Mouse (Mus musculus) forebrain, embryonic 13.5 days (tissue): ENCODE measurements around the gene Acbd5. TPM values are rescaled to one million over a fixed set of nuclear protein-coding genes. Genes with fewer than 3 reads are reported as not detected.
"Not testable (repeated sequence)": the region's sequence is repeated elsewhere in the genome, so short reads cannot be mapped to it uniquely, and the experiment has no call there.

Experiments
- ATAC-seq: fragments of 200-750 bp; cut with Nextera tagmentation; 2 replicates; pipeline ENCODE4 v1.8.0; 2017
- H3K27ac ChIP-seq: fragments of 300-500 bp; sonication (generic); 2 replicates; pipeline ENCODE4 v1.5.1; 2015; ENCODE audit warnings: inconsistent platforms, mild to moderate bottlenecking, moderate library complexity
- H3K27me3 ChIP-seq: fragments of 300-500 bp; sonication (generic); 2 replicates; pipeline ENCODE4 v1.6.1; 2015; ENCODE audit warnings: mild to moderate bottlenecking, inconsistent platforms
- H3K36me3 ChIP-seq: fragments of 300-500 bp; sonication (generic); 2 replicates; pipeline ENCODE4 v1.6.1; 2015; ENCODE audit warnings: mild to moderate bottlenecking, inconsistent platforms; ENCODE audit not compliant: poor library complexity, severe bottlenecking
- H3K4me1 ChIP-seq: fragments of 300-500 bp; sonication (generic); 2 replicates; pipeline ENCODE4 v1.6.1; 2015; ENCODE audit warnings: inconsistent platforms
- H3K4me2 ChIP-seq: fragments of 300-500 bp; sonication (generic); 2 replicates; pipeline ENCODE4 v1.6.1; 2015; ENCODE audit warnings: inconsistent platforms, mild to moderate bottlenecking, moderate library complexity
- H3K4me3 ChIP-seq: fragments of 300-500 bp; sonication (generic); 2 replicates; pipeline ENCODE4 v1.5.1; 2015; ENCODE audit warnings: mild to moderate bottlenecking, inconsistent platforms
- H3K9ac ChIP-seq: fragments of 300-500 bp; sonication (generic); 2 replicates; pipeline ENCODE4 v1.6.1; 2015; ENCODE audit warnings: mild to moderate bottlenecking, inconsistent platforms
- H3K9me3 ChIP-seq: fragments of 300-500 bp; sonication (generic); replicated peaks from 2 replicates; pipeline ENCODE4 v1.6.1; 2016; ENCODE audit warnings: inconsistent platforms
- WGBS: fragments of 180-500 bp; shearing (Covaris S2); methylation state at CpG from one replicate; pipeline ENCODE4 v1.1.7; 2015; 5-methylcytosine and 5-hydroxymethylcytosine counted together
- polyA plus RNA-seq: library from polyadenylated mRNA; unstranded; fragments of >200 nt; fragmentation: Nextera tagmentation; extraction: Ambion mirVana; gene quantifications from 2 replicates; pipeline ENCODE4 v1.2.1, GENCODE M21; 2015

The Acbd5 gene
- polyA plus RNA-seq, 1 experiment from 2014 or later, result 65.7 TPM

DNA sequence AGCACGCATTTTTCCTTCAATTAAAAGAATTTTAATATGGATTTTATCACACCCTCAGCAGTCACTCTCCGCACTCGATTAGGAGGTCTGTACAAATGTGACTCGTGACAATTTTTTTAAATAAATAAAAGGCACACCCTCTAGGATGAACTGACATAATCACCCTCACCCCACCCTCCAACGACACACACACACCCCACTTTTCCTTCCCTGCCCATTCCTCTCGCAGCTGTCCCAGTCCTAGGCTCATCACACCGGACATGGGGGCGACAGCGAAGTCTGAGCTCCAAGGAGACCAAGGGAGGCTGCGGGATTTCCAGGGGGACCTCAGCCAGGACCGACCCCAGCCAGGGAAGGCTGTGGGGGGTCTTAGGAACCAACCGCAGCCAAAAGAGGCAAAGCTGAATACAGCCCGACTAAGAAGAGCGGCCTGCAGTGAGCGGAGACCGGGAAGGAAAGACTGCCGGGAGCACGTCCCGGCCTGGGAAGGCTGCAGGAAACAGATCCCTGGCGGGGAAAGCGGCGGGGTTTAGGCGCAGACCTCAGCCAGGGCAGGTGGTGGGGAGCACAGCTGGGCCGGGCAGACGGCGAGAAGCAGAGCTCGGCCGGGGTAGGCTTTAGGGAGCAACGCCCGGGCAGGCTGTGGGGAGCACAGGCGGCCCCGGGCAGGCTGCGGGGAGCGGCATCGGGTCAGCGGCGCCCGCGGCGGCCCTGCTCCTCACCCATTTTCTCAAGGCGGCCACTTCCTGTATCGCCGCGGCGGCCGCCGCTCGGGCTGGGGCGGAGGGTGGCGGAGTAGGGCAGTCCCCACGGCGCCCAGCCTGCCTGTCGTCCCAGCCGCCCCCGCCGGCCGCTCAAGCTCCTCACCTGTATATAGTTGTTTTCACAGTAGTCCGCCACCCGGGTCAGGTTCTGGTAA, 28.6 kb upstream of the Acbd5 start:
- peak overlapping the region; percentile 86 for H3K4me2 ChIP-seq
- H3K27ac ChIP-seq, result peak overlapping the region; percentile 96
- WGBS, result under 1% methylated on average over 57 of the region's 59 CpGs
- peak; percentile 88 for ATAC-seq
- H3K4me3 ChIP-seq, result peak overlapping the region; percentile 95
- H3K9me3 ChIP-seq, result no peaks in the 10 kb centered on the region
- peak overlapping the region; percentile 98 for H3K9ac ChIP-seq
- H3K27me3 ChIP-seq, result no peaks in the 10 kb centered on the region
- H3K36me3 ChIP-seq, result no peaks in the 10 kb centered on the region
- H3K4me1 ChIP-seq, result peaks cover 25% of the 10 kb centered on the region

DNA sequence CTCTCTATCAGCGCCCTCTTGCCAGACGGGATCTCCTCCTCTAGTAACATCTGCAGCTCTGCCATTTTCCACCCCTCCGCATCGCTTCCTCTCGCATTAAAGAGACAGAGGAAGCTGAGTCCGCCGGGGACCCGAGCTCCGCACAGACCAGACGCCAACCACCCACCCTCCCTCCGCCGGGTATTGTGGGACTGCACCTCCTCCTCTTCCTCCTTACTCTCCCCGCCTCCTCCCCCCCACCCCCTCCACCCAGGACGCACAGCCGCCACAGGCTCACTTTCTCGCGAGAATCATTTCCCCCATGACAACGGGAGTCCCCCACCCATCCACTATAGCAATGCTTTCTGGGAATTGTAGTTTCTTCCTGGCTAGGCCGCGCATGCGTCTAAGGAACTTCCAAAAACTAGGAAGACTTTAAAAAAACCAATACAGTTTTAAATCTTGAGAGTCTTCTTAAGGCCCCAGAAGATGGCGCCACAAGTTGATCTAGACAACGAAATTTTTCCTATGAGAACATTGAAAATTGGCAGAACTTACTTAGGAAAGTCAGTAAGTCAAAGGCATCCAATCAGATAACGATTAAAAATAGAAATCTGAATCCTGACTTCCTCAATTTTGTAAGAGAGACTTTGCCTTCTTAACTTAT, 27.8 kb upstream of the Acbd5 start, which contains the start of gene Abi1:
Abi1 (minus strand) TSS at position 241 of the 646 bp plus-strand sequence.
- no peaks in the 10 kb centered on the region for H3K36me3 ChIP-seq
- peak within 1 kb of the TSS; percentile 95 for H3K4me3 ChIP-seq
- H3K4me2 ChIP-seq, result peak within 1 kb of the TSS; percentile 86
- peak within 1 kb of the TSS; percentile 96 for H3K27ac ChIP-seq
- 3% methylated on average over 24 of the region's 24 CpGs for WGBS
- peak within 1 kb of the TSS; percentile 98 for H3K9ac ChIP-seq
- H3K27me3 ChIP-seq, result no peaks in the 10 kb centered on the region
- peak; percentile 96 for ATAC-seq
- peaks cover 25% of the 10 kb centered on the region for H3K4me1 ChIP-seq
- no peaks in the 10 kb centered on the region for H3K9me3 ChIP-seq

DNA sequence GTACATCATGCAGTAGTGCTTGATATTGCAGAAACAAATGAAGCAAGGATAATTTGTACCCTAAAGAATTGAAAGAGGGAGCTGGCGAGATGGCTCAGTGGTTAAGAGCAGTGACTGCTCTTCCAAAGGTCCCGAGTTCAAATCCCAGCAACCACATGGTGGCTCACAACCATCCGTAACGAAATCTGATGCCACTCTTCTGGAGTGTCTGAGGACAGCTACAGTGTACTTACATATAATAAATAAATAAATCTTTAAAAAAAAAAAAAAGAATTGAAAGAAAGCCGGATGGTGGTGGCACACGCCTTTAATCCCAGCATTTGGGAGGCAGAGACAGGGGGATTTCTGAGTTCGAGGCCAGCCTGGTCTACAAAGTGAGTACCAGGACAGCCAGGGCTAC, 27.3 kb upstream of the Acbd5 start:
- H3K4me1 ChIP-seq, result peaks cover 25% of the 10 kb centered on the region
- H3K27ac ChIP-seq, H3K9ac ChIP-seq, H3K27me3 ChIP-seq, ATAC-seq, H3K36me3 ChIP-seq, H3K4me3 ChIP-seq, H3K4me2 ChIP-seq, H3K9me3 ChIP-seq: not testable (repeated sequence)
- WGBS, result 88% methylated on average over 7 of the region's 7 CpGs

GRCm38 (mm10) chr2:23041457-23041856, 26.5 kb upstream of the Acbd5 start:
- H3K27me3 ChIP-seq, result no peaks in the 10 kb centered on the region
- H3K4me3 ChIP-seq, result no peak overlapping the region
- H3K9ac ChIP-seq, result no peak overlapping the region
- no peak overlapping the region for H3K4me2 ChIP-seq
- no peaks in the 10 kb centered on the region for H3K36me3 ChIP-seq
- no peak for ATAC-seq
- H3K9me3 ChIP-seq, result no peaks in the 10 kb centered on the region
- WGBS, result 82% methylated on average over 4 of the region's 4 CpGs
- H3K27ac ChIP-seq, result no peak overlapping the region
- H3K4me1 ChIP-seq, result peaks cover 24% of the 10 kb centered on the region

DNA sequence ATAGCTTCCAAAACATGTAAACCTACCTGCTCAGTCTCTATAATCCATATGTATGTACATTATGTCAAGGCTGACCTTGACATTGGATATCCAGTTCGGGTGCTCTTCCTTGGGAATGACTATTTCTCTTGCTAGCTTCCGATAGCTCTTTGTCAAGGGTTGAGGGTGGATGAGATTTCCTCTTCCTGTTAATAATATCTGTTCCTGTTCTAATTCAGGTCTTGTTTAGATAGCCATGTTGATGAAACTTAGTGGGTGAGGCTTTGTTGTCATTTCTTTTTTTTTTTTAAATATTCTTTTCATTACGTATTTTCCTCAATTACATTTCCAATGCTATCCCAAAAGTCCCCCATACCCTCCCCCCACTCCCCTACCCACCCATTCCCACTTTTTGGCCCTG, 25.8 kb upstream of the Acbd5 start:
- 93% methylated on average over 3 of the region's 3 CpGs for WGBS
- Histone ChIP-seq H3K4me2 (no peak overlapping the region), H3K36me3 (no peaks in the 10 kb centered on the region), H3K27me3 (no peaks in the 10 kb centered on the region), H3K4me3 (no peak overlapping the region), H3K9ac (no peak overlapping the region), H3K4me1 (peaks cover 17% of the 10 kb centered on the region), H3K9me3 (no peaks in the 10 kb centered on the region), H3K27ac (no peak overlapping the region)
- ATAC-seq, result no peak

GRCm38 (mm10) chr2:23045703-23046102, 22.3 kb upstream of the Acbd5 start:
- 55% methylated on average over 1 of the region's 1 CpGs for WGBS

DNA sequence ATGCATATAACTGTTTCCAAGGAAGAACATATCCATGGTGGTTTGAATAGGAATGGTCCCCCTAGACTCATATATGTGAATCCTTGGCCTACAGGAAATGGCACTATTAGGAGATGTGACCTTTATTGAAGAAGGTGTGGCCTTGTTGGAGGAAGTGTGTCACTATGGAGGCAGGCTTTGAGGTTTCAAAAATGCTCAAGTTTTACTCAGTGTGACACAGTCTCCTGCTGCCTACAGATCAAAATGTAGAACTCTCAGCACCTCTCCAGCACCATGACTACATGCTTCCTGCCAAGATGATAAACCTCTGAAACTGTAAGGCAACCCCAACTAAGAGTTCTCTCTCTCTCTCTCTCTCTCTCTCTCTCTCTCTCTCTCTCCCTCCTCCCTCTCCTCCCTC, 20.0 kb upstream of the Acbd5 start:
- no peak for ATAC-seq
- Histone ChIP-seq H3K4me2 (no peak overlapping the region), H3K27me3 (no peaks in the 10 kb centered on the region), H3K27ac (no peak overlapping the region), H3K9ac (no peak overlapping the region), H3K4me3 (no peak overlapping the region), H3K4me1 (no peaks in the 10 kb centered on the region), H3K9me3 (no peaks in the 10 kb centered on the region), H3K36me3 (no peaks in the 10 kb centered on the region)

More at GRCm38 (mm10) chr2:23045703-23046102, 22.3 kb upstream of the Acbd5 start:
- no peak overlapping the region for H3K27ac ChIP-seq
- no peaks in the 10 kb centered on the region for H3K27me3 ChIP-seq
- H3K4me3 ChIP-seq, result no peak overlapping the region
- no peaks in the 10 kb centered on the region for H3K36me3 ChIP-seq
- H3K9ac ChIP-seq, result no peak overlapping the region
- H3K4me1 ChIP-seq, result no peaks in the 10 kb centered on the region
- H3K9me3 ChIP-seq, result no peaks in the 10 kb centered on the region
- ATAC-seq, result no peak
- H3K4me2 ChIP-seq, result no peak overlapping the region

DNA sequence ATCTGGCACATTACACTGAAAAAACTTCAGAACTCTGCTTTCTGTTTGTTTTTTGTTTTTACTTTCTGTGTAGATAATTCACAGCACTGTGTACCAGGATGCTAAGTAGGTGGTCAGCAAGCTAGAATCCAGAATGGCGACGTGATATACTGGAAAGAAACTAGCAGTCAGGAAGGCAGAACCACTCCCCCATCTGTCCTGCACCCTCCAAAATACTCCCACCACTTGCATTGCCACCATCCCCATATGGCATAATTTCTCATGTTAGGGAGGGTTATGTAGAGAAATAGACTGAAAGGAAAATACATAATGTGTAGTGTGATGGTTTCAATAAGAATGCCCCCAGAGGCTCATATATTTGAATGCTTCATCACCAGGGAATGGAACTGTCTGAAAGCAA, 16.1 kb upstream of the Acbd5 start:
- ATAC-seq, result no peak
- no peak overlapping the region for H3K4me3 ChIP-seq
- H3K27me3 ChIP-seq, result no peaks in the 10 kb centered on the region
- no peak overlapping the region for H3K9ac ChIP-seq
- no peaks in the 10 kb centered on the region for H3K4me1 ChIP-seq
- H3K36me3 ChIP-seq, result no peaks in the 10 kb centered on the region
- H3K9me3 ChIP-seq, result no peaks in the 10 kb centered on the region
- whole genome bisulfite sequencing, result 85% methylated on average over 2 of the region's 2 CpGs
- no peak overlapping the region for H3K27ac ChIP-seq
- H3K4me2 ChIP-seq, result no peak overlapping the region

- no peak overlapping the region for H3K4me2 ChIP-seq
- H3K36me3 ChIP-seq, result no peaks in the 10 kb centered on the region
- no peaks in the 10 kb centered on the region for H3K9me3 ChIP-seq
- no peak for ATAC-seq
- H3K27me3 ChIP-seq, result no peaks in the 10 kb centered on the region
- no peaks in the 10 kb centered on the region for H3K4me1 ChIP-seq
- H3K27ac ChIP-seq, result no peak overlapping the region
- no peak overlapping the region for H3K9ac ChIP-seq
- 78% methylated on average over 6 of the region's 6 CpGs for WGBS
- H3K4me3 ChIP-seq, result no peak overlapping the region
Observed at GRCm38 (mm10) chr2:23052523-23052922, 15.4 kb upstream of the Acbd5 start.

DNA sequence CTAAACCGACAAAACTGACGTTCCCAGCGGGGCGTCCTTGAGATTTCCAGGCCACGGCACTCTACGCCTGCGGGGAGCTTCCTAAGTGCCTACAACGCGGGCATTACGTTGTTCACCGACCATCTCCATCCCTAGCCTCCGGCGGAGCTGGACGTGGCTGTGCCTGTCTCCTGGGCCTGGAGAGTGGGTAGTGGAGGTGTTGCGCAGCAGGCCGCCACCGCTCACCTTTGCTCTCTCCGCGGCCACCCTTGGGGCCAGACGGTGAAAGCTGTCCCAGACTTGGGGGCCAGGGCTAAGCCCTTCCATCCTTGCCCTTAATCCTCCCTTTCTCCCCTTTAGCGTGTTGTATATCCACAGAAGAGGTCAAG, 387 bp downstream of the Acbd5 start:
- Histone ChIP-seq H3K9ac (peak overlapping the region; percentile 73), H3K4me3 (peak overlapping the region; percentile 72), H3K36me3 (peaks cover 4% of the 10 kb centered on the region), H3K4me1 (peaks cover 10% of the 10 kb centered on the region), H3K4me2 (peak overlapping the region; percentile 93), H3K27ac (peak overlapping the region; percentile 95), H3K9me3 (no peaks in the 10 kb centered on the region), H3K27me3 (no peaks in the 10 kb centered on the region)
- peak; percentile 74 for ATAC-seq
- under 1% methylated on average over 21 of the region's 21 CpGs for WGBS

DNA sequence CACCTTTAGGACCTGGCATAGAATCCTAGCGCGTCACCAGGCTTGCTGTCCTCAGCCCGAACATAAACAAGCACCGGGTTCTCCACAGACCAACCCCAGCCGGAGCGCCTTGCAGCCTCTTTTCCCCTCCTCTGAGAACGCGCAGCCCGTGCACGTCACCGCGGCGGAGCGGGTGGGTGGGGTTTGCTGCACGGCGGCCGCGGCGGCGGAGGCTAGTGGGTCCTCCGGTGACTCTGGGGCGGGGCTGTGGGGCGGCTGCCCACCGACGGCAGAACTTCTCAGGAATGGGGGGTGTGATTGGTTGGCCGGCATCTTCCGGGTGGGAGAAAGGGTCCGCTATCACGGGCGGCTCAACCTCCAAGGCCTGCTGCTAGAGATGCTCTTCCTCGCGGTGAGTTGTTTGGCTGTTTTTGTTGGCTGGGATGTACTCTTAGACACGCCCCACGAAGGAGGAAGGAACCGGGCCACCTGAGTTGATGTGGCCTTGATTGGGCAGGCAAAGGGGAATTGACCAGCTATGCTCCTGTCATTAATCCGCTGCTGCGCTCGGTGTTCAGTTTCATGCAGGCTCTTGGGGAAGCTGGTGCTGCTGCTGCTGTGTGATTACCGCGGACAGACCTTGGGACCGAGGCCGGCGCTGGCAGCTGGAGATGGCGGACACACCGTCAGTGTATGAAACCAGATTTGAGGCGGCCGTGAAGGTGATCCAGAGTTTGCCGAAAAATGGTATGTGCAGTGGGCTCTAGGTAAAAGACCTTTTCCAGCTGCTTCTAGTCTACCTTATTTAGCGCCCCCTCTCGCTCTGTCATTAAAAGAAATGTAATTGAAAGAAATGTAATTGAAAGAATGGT, 1.2 kb downstream of the Acbd5 start:
- H3K27ac ChIP-seq, result peak overlapping the region; percentile 95
- H3K4me1 ChIP-seq, result peaks cover 10% of the 10 kb centered on the region
- H3K4me3 ChIP-seq, result peak overlapping the region; percentile 72
- H3K4me2 ChIP-seq, result peak overlapping the region; percentile 93
- H3K27me3 ChIP-seq, result no peaks in the 10 kb centered on the region
- no peaks in the 10 kb centered on the region for H3K9me3 ChIP-seq
- WGBS, result under 1% methylated on average over 50 of the region's 50 CpGs
- peaks cover 6% of the 10 kb centered on the region for H3K36me3 ChIP-seq
- H3K9ac ChIP-seq, result peak overlapping the region; percentile 73
- peak; percentile 91 for ATAC-seq

GRCm38 (mm10) chr2:23070491-23070890, 2.5 kb downstream of the Acbd5 start:
- Histone ChIP-seq H3K4me3 (no peak overlapping the region), H3K9me3 (no peaks in the 10 kb centered on the region), H3K36me3 (peaks cover 10% of the 10 kb centered on the region), H3K27me3 (no peaks in the 10 kb centered on the region), H3K4me1 (peaks cover 10% of the 10 kb centered on the region), H3K9ac (no peak overlapping the region), H3K4me2 (no peak overlapping the region), H3K27ac (no peak overlapping the region)
- ATAC-seq, result no peak
- WGBS, result 95% methylated on average over 2 of the region's 2 CpGs
